Mouse (Mus musculus): ENCODE data around the gene Dcun1d2.

GRCm38 (mm10) chr8:13209770-13210169 is 78.2 kb downstream of the Dcun1d2 start:
- no peak for TF ChIP-seq GATA1 (IDR thresholded peaks at IDR 0.05; ENCODE audit: borderline replicate concordance, low read length)
- no peak for TF ChIP-seq FLI1 (IDR thresholded peaks at IDR 0.05; ENCODE audit: low read length)

All from megakaryocyte, embryonic 14.5 days (primary cell).